Mouse (Mus musculus) heart, postnatal 0 days (tissue): Measurements from ENCODE around the gene Rbms1. TPM values are rescaled to one million over a fixed set of nuclear protein-coding genes. Genes with fewer than 3 reads are reported as not detected.
A peak's percentile ranks its signal among the peaks of the same experiment; 100 is the strongest.

Source experiments
- ATAC-seq: fragments of 200-750 bp; cut with Nextera tagmentation; 2 replicates; pipeline ENCODE4 v1.8.0; 2017; ENCODE audit warnings: low read depth, moderate number of reproducible peaks, moderate library complexity; ENCODE audit not compliant: insufficient read depth
- DNase-seq: peaks from one replicate; pipeline ENCODE4 v3.0.0-alpha.2; 2016; ENCODE audit warnings: low spot score
- H3K27ac ChIP-seq: fragments of 300-500 bp; sonication (generic); 2 replicates; pipeline ENCODE4 v1.5.1; 2014; ENCODE audit warnings: low read depth, mild to moderate bottlenecking
- H3K27me3 ChIP-seq: fragments of 300-500 bp; sonication (generic); 2 replicates; pipeline ENCODE4 v1.6.1; 2014; ENCODE audit warnings: low read length, mixed read lengths; ENCODE audit not compliant: control insufficient read depth, insufficient read depth
- H3K36me3 ChIP-seq: fragments of 300-500 bp; sonication (generic); replicated peaks from 2 replicates; pipeline ENCODE4 v1.6.1; 2014; ENCODE audit warnings: low read length, mixed read lengths; ENCODE audit not compliant: control insufficient read depth, insufficient read depth
- H3K4me1 ChIP-seq: fragments of 300-500 bp; sonication (generic); 2 replicates; pipeline ENCODE4 v1.6.1; 2014; ENCODE audit warnings: antibody characterized with exemption; ENCODE audit not compliant: control insufficient read depth, insufficient read depth
- H3K4me2 ChIP-seq: fragments of 300-500 bp; sonication (generic); 2 replicates; pipeline ENCODE4 v1.6.1; 2014; ENCODE audit warnings: low read depth, mild to moderate bottlenecking, low read length, moderate library complexity
- H3K4me3 ChIP-seq: fragments of 300-500 bp; sonication (generic); 2 replicates; pipeline ENCODE4 v1.5.1; 2014; ENCODE audit warnings: low read depth, low read length
- H3K9ac ChIP-seq: fragments of 300-500 bp; sonication (generic); replicated peaks from 2 replicates; pipeline ENCODE4 v1.6.1; 2014; ENCODE audit warnings: low read depth, low read length, mixed read lengths
- H3K9me3 ChIP-seq: fragments of 300-500 bp; sonication (generic); replicated peaks from 2 replicates; pipeline ENCODE4 v1.6.1; 2016; ENCODE audit warnings: low read length; ENCODE audit not compliant: control insufficient read depth
- CTCF ChIP-seq: IDR thresholded peaks from 2 replicates; pipeline ENCODE4 v1.5.1; 2016; ENCODE audit warnings: antibody characterized with exemption, control low read depth, low read depth
- EP300 ChIP-seq: IDR thresholded peaks from 2 replicates; pipeline ENCODE4 v1.6.1; 2016; ENCODE audit warnings: antibody characterized with exemption, low read depth
- WGBS: fragments of 180-500 bp; shearing (Covaris S2); extraction: QIAGEN DNeasy Blood & Tissue Kit; methylation state at CpG from one replicate; pipeline ENCODE4 v1.1.7; 2014; 5-methylcytosine and 5-hydroxymethylcytosine counted together
- polyA plus RNA-seq: library from polyadenylated mRNA; unstranded; fragments of >200 nt; fragmentation: Nextera tagmentation; extraction: Ambion mirVana; gene quantifications from 2 replicates; pipeline ENCODE4 v1.2.1, GENCODE M21; 2015
- total RNA-seq: library from RNA; depleted of rRNA; stranded (reverse); fragments of >200 nt; gene quantifications from 2 replicates; pipeline ENCODE4 v1.2.3, GENCODE M21; 2014; ENCODE audit warnings: low replicate concordance

The Rbms1 gene
- total and polyA plus RNA-seq, 2 experiments from 2014 or later: 52.8 to 56.2 TPM

DNA sequence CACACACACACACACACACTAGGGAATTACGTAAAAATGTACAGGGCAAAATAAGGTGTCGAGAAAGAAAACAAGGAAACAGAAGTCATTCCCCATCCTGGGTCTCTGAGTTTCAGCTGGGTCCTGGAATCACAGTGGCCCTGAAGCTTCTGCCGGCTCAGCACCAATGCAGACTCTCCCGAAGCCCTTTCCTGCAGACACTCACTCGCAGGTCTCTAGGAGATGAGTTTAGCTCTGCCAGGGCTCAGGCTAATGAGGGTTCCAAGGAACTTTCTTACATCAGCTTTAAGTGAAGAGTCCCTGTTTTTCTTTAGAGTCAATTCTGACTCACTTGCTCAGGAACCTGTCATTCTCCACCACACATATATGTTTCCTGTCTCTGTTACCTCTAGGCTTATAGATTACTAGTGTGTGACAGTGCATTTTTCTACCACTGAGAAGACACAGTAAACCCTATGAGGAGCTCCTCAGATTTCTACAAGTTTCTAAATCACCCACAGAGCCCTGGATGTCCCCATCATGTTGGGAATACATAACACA is 98.7 kb downstream of the Rbms1 start:
- peak overlapping the region; percentile 59 for H3K27ac ChIP-seq
- 36% methylated on average over 5 of the region's 5 CpGs for WGBS

DNA sequence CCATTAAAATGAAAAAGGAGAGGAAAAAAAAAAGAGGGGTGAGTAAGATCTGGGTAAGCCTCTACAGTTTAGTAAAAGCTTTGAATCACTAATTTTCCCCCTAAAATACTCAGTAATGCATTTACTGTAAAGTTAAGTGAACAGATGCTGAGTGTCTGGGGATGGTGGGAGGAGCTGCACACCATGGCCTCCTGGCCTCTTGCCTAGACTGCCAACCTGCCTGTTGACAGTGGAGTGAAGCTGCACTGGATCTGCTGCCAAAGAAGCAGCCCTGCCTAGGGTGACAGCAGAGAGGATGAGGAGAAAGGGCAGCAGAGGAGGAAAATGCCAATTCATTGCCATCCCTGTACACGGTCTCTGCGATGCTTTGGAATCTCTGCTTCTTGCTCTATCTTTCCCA is 99.2 kb downstream of the Rbms1 start:
- H3K4me2 ChIP-seq: no peak overlapping the region
- TF ChIP-seq EP300: no peak
- no peak for TF ChIP-seq CTCF
- no peak overlapping the region for H3K4me3 ChIP-seq
- H3K36me3 ChIP-seq: peaks cover 13% of the 10 kb centered on the region
- no peak overlapping the region for H3K9ac ChIP-seq
- H3K9me3 ChIP-seq: no peaks in the 10 kb centered on the region
- peaks cover 48% of the 10 kb centered on the region for H3K4me1 ChIP-seq
- ATAC-seq (peak; percentile 62), DNase-seq (peak; percentile 50)
- no peaks in the 10 kb centered on the region for H3K27me3 ChIP-seq
- H3K27ac ChIP-seq: peak overlapping the region; percentile 59; the same call in 1 of the 2 replicates
- WGBS: 46% methylated on average over 2 of the region's 2 CpGs

More for the DNA sequence above, 98.7 kb downstream of the Rbms1 start:
- TF ChIP-seq CTCF (no peak), EP300 (no peak)
- Histone ChIP-seq H3K36me3 (peaks cover 10% of the 10 kb centered on the region), H3K4me2 (no peak overlapping the region), H3K9me3 (no peaks in the 10 kb centered on the region), H3K4me3 (no peak overlapping the region), H3K4me1 (peaks cover 51% of the 10 kb centered on the region), H3K27me3 (no peaks in the 10 kb centered on the region), H3K9ac (no peak overlapping the region)
- no peak for DNase-seq
- no peak for ATAC-seq

DNA sequence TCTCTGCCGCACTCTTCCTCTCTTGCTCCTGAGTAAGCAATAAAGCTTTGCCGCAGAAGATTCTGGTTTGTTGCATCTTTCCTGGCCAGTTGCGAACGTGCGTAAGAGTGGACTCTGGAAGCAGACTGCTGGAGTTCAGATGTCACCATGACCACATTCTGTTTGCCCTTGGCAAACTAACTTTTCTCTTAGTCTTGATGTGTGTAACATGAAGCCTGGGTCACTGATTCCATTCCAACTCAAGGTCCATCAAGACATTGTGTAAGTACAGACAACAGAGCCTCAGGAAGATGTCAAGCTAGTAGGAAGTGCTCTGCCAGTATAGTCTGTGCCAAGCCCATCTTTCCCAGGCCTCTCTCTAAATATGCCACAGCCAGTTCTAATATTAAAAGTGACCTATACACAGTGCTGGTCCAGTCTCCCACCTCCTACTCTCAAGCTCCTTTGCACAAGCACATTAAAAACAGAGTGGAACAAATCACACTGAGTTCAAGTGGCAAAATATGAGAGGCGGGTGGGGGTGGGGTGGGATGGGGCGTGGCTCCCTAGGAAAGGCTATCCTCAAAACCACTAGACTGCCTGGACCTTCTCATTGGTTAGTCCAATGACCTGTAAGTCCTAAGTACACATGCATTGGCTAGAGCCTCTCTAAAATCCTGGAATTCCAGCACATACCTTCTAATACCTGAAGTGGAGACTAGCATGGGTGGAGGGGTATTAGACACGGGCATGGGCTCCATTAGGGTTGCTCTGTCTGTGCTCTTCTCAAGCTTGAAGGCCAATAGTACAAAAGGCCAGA is 99.9 kb downstream of the Rbms1 start:
- Histone ChIP-seq H3K4me2 (no peak overlapping the region), H3K36me3 (peaks cover 21% of the 10 kb centered on the region), H3K9ac (no peak overlapping the region), H3K9me3 (peaks cover 5% of the 10 kb centered on the region; the same call in 1 of the 2 replicates), H3K4me3 (no peak overlapping the region), H3K27ac (no peak overlapping the region), H3K27me3 (no peaks in the 10 kb centered on the region), H3K4me1 (peaks cover 42% of the 10 kb centered on the region)
- DNase-seq (no peak), ATAC-seq (no peak)
- TF ChIP-seq CTCF: no peak
- no peak for TF ChIP-seq EP300
- 93% methylated on average over 8 of the region's 8 CpGs for WGBS

DNA sequence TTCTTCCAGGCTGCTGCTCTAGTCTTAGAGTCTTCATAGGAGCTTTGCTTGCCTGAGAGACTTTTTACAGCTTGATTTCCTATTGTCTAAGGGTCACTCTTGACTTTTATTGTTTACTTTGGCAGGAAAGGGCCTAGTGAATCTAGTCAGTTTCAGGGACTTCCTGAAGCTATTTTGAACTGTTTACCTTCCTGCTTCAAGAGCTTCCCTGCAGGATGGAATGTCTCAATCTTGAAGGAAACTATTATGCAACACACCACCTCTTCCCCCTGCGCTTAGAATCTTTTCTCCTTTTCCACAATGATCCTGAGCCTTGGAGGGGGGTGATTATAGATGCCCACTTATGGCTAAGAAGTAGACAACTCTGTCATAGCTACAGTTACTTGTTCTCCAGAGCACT is 104.9 kb downstream of the Rbms1 start:
- ATAC-seq: no peak
- DNase-seq: no peak
- peaks cover 5% of the 10 kb centered on the region; the same call in 1 of the 2 replicates for H3K9me3 ChIP-seq

DNA sequence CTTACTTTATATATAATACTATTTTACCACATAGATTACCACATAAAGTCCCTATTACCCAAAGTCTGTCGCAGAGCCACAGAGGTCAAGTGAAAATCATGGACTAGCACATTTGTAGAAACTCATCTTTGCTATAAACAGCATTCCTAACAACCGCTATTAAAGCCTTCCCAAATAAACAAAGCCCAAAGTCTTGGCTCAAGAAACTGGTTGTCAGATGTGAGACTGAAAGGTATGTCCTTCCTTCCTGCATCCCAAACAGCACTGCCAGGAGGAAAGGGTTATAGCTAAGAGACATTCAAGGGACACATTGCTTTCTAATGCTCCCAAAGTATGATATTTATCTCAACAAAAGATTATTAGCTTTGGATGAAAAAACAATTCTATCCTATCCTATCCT is 106.9 kb downstream of the Rbms1 start:
- Histone ChIP-seq H3K36me3 (peaks cover 22% of the 10 kb centered on the region), H3K4me3 (no peak overlapping the region), H3K27ac (peak overlapping the region; percentile 58; the same call in 1 of the 2 replicates), H3K4me1 (peaks cover 14% of the 10 kb centered on the region), H3K9me3 (peaks cover 5% of the 10 kb centered on the region; the same call in 1 of the 2 replicates), H3K9ac (no peak overlapping the region), H3K4me2 (no peak overlapping the region), H3K27me3 (no peaks in the 10 kb centered on the region)
- DNase-seq: no peak
- ATAC-seq: no peak
- no peak for TF ChIP-seq EP300
- TF ChIP-seq CTCF: no peak
- WGBS: 74% methylated on average over 2 of the region's 2 CpGs

More for the DNA sequence above, 104.9 kb downstream of the Rbms1 start:
- H3K27me3 ChIP-seq: no peaks in the 10 kb centered on the region
- no peak overlapping the region for H3K27ac ChIP-seq
- no peak overlapping the region for H3K4me2 ChIP-seq
- no peak for TF ChIP-seq EP300
- no peak for TF ChIP-seq CTCF
- 86% methylated on average over 1 of the region's 1 CpGs for WGBS
- H3K36me3 ChIP-seq: peaks cover 22% of the 10 kb centered on the region
- H3K4me1 ChIP-seq: peaks cover 18% of the 10 kb centered on the region
- no peak overlapping the region for H3K4me3 ChIP-seq
- H3K9ac ChIP-seq: no peak overlapping the region
